ENCODE assay signal across 8 mouse cellular contexts in genomic region chr1:34189970-34190369, GRCm38 (mm10).
DNase-seq lines count a peak whose midpoint lies in the region; ATAC-seq and TF ChIP-seq lines count a peak whose summit lies in the region.

No protein-coding gene starts in this region.

- no peak overlapping the region for H3K9ac ChIP-seq in forebrain, embryonic 11.5 days (ENCODE audit: low read length)
- H3K9ac ChIP-seq in forebrain, embryonic 12.5 days: no peak overlapping the region
- no peak overlapping the region for H3K9ac ChIP-seq in liver, postnatal 0 days (replicated peaks)

- no peaks in the 10 kb centered on the region for H3K4me1 ChIP-seq in forebrain, embryonic 11.5 days (replicated peaks; ENCODE audit: control insufficient read depth, insufficient read depth, low read length)
- no peaks in the 10 kb centered on the region for H3K4me1 ChIP-seq in forebrain, embryonic 12.5 days
- H3K4me1 ChIP-seq in thymus, adult 2 months (replicated peaks; ENCODE audit: control insufficient read depth, insufficient read depth, low read length): peaks cover 6% of the 10 kb centered on the region
- H3K4me1 ChIP-seq in liver, postnatal 0 days (ENCODE audit: insufficient read depth): no peaks in the 10 kb centered on the region

- no peak for TF ChIP-seq POLR2A in thymus, adult 2 months (IDR thresholded peaks at IDR 0.05; ENCODE audit: control insufficient read depth, extremely low read depth, insufficient read depth, low read length, poor library complexity)

- 74% methylated on average over 7 of the region's 7 CpGs for WGBS in forebrain, embryonic 11.5 days
- 63% methylated on average over 7 of the region's 7 CpGs for WGBS in forebrain, embryonic 12.5 days
- 75% methylated on average over 7 of the region's 7 CpGs for WGBS in thymus, adult 2 months
- WGBS in liver, postnatal 0 days (ENCODE audit: insufficient replicate concordance): 50% methylated on average over 7 of the region's 7 CpGs

- H3K4me3 ChIP-seq in forebrain, embryonic 11.5 days (ENCODE audit: low read depth, low read length): no peak overlapping the region
- H3K4me3 ChIP-seq in forebrain, embryonic 12.5 days (replicated peaks): no peak overlapping the region
- H3K4me3 ChIP-seq in thymus, adult 2 months (ENCODE audit: control insufficient read depth, insufficient read depth, low read length): no peak overlapping the region
- H3K4me3 ChIP-seq in liver, postnatal 0 days (ENCODE audit: low read depth, low read length): no peak overlapping the region

- no peak for ATAC-seq in forebrain, embryonic 11.5 days (replicated peaks; ENCODE audit: low FRiP score)
- ATAC-seq in forebrain, embryonic 12.5 days (ENCODE audit: low FRiP score): no peak
- peak; percentile 36 to 46; a peak in 1 of 4 replicates for ATAC-seq in hematopoietic stem cell, adult 5-6 weeks (replicated peaks in 1 of 2; ENCODE audit: insufficient read depth in 1 of 2, low FRiP score in 2 of 2, low TSS enrichment in 1 of 2, low read depth in 1 of 2, poor library complexity in 2 of 2, severe bottlenecking in 2 of 2)
- ATAC-seq in liver, postnatal 0 days: no peak

- no peak overlapping the region for H3K4me2 ChIP-seq in forebrain, embryonic 11.5 days (ENCODE audit: low read depth, low read length, severe bottlenecking)
- H3K4me2 ChIP-seq in forebrain, embryonic 12.5 days: no peak overlapping the region
- no peak overlapping the region for H3K4me2 ChIP-seq in liver, postnatal 0 days (ENCODE audit: low read depth, low read length)

- H3K27ac ChIP-seq in forebrain, embryonic 11.5 days (ENCODE audit: low read depth, low read length): no peak overlapping the region
- no peak overlapping the region for H3K27ac ChIP-seq in forebrain, embryonic 12.5 days
- H3K27ac ChIP-seq in thymus, adult 2 months (ENCODE audit: control insufficient read depth, insufficient read depth, low read length): no peak overlapping the region
- no peak overlapping the region for H3K27ac ChIP-seq in liver, postnatal 0 days (ENCODE audit: low read depth)

- H3K9me3 ChIP-seq in forebrain, embryonic 11.5 days (ENCODE audit: control insufficient read depth, low read length): no peaks in the 10 kb centered on the region
- no peaks in the 10 kb centered on the region for H3K9me3 ChIP-seq in forebrain, embryonic 12.5 days
- no peaks in the 10 kb centered on the region for H3K9me3 ChIP-seq in liver, postnatal 0 days (ENCODE audit: low read length)

- H3K27me3 ChIP-seq in forebrain, embryonic 11.5 days (ENCODE audit: control insufficient read depth, insufficient read depth, low read length): no peaks in the 10 kb centered on the region
- H3K27me3 ChIP-seq in forebrain, embryonic 12.5 days: no peaks in the 10 kb centered on the region
- no peaks in the 10 kb centered on the region for H3K27me3 ChIP-seq in thymus, adult 2 months (ENCODE audit: control insufficient read depth, insufficient read depth, low read length)
- H3K27me3 ChIP-seq in liver, postnatal 0 days (ENCODE audit: insufficient read depth, low read length): no peaks in the 10 kb centered on the region

- no peaks in the 10 kb centered on the region; the same call in 1 of the 2 replicates for H3K36me3 ChIP-seq in forebrain, embryonic 11.5 days (ENCODE audit: control insufficient read depth, insufficient read depth, low read length)
- H3K36me3 ChIP-seq in forebrain, embryonic 12.5 days (replicated peaks): peaks cover 30% of the 10 kb centered on the region
- no peaks in the 10 kb centered on the region for H3K36me3 ChIP-seq in thymus, adult 2 months (ENCODE audit: control insufficient read depth, insufficient read depth, low read length)
- peaks cover 21% of the 10 kb centered on the region for H3K36me3 ChIP-seq in liver, postnatal 0 days (replicated peaks; ENCODE audit: insufficient read depth, low read length)

- TF ChIP-seq CTCF in thymus, adult 2 months (IDR thresholded peaks at IDR 0.05; ENCODE audit: borderline replicate concordance, control insufficient read depth, extremely low read depth, insufficient read depth, low read length, poor library complexity): peak; percentile 22; the same call in 1 of the 2 replicates
- peak; percentile 62 for TF ChIP-seq CTCF in liver, postnatal 0 days (IDR thresholded peaks at IDR 0.05; ENCODE audit: low read depth)

- no peak for TF ChIP-seq EP300 in liver, postnatal 0 days (IDR thresholded peaks at IDR 0.05; ENCODE audit: low read depth)

- DNase-seq in forebrain, embryonic 11.5 days (ENCODE audit: low spot score): peak; percentile 76
- DNase-seq in thymus, adult 2 months: peak; percentile 54
- DNase-seq in thymus, adult 18-20 months: no peak
- peak; percentile 65 to 69 for DNase-seq in cerebellum, postnatal 36 days
- peak; percentile 64 for DNase-seq in liver, postnatal 0 days
- DNase-seq in right cerebral cortex, postnatal 4 days: peak; percentile 67

Comparison
In these comparisons a context has a peak if more than half of its experiments do, and no peak if none do; other contexts are left out.
1. DNase-seq: peak in forebrain, embryonic 11.5 days (single experiment), thymus, adult 2 months (single experiment), cerebellum, postnatal 36 days (2 of 2), liver, postnatal 0 days (single experiment) and right cerebral cortex, postnatal 4 days (single experiment); none in thymus, adult 18-20 months (0 of 2).
2. ATAC-seq: peak in hematopoietic stem cell, adult 5-6 weeks (2 of 2); none in forebrain, embryonic 11.5 days (single experiment), forebrain, embryonic 12.5 days (single experiment) and liver, postnatal 0 days (single experiment).